Mouse (Mus musculus): ENCODE results near the gene Tfap4.
A peak's percentile ranks its signal among the peaks of the same experiment; 100 is the strongest.
"Not testable (repeated sequence)": the region's sequence is repeated elsewhere in the genome, so short reads cannot be mapped to it uniquely, and the experiment has no call there.

Tfap4 gene

GRCm38 (mm10) chr16:4551885-4552284, 7.8 kb downstream of the Tfap4 start:
- no peak for DNase-seq

- peak; percentile 77 to 79 for DNase-seq
Measured at GRCm38 (mm10) chr16:4551056-4551455, 8.6 kb downstream of the Tfap4 start.

GRCm38 (mm10) chr16:4548953-4549688, 10.5 kb downstream of the Tfap4 start:
- no peak for DNase-seq

- no peak for DNase-seq
Measured at GRCm38 (mm10) chr16:4547611-4548010, 12.0 kb downstream of the Tfap4 start.

- DNase-seq, result no peak
Measured at GRCm38 (mm10) chr16:4546838-4547237, 12.8 kb downstream of the Tfap4 start.

- DNase-seq, result no peak
Measured at GRCm38 (mm10) chr16:4544845-4545244, 14.8 kb downstream of the Tfap4 start.

GRCm38 (mm10) chr16:4543266-4543665, 16.4 kb downstream of the Tfap4 start:
- no peak for DNase-seq

GRCm38 (mm10) chr16:4542236-4542774, 17.3 kb downstream of the Tfap4 start:
- DNase-seq, result no peak

GRCm38 (mm10) chr16:4541501-4542198, 18.0 kb downstream of the Tfap4 start, which contains the start of gene Srl:
Gene Srl, minus strand, starts transcription at chr16:4541816.
- peak; percentile 100 for DNase-seq

GRCm38 (mm10) chr16:4541033-4541432, 18.6 kb downstream of the Tfap4 start:
- DNase-seq, result no peak

GRCm38 (mm10) chr16:4540064-4540775, 19.4 kb downstream of the Tfap4 start:
- no peak for DNase-seq

- DNase-seq, result no peak
Measured at GRCm38 (mm10) chr16:4539521-4539920, 20.1 kb downstream of the Tfap4 start.

- DNase-seq, result no peak
Measured at GRCm38 (mm10) chr16:4537616-4538358, 21.9 kb downstream of the Tfap4 start.

- DNase-seq, result not testable (repeated sequence)
Measured at GRCm38 (mm10) chr16:4527373-4527772, 32.3 kb downstream of the Tfap4 start.

- DNase-seq, result no peak
Measured at GRCm38 (mm10) chr16:4523313-4524004, 36.2 kb downstream of the Tfap4 start.

GRCm38 (mm10) chr16:4522879-4523278, 36.8 kb downstream of the Tfap4 start:
- no peak for DNase-seq

- no peak for DNase-seq
Measured at GRCm38 (mm10) chr16:4521735-4522530, 37.7 kb downstream of the Tfap4 start.

- DNase-seq, result no peak
Measured at GRCm38 (mm10) chr16:4521074-4521667, 38.5 kb downstream of the Tfap4 start.

- no peak for DNase-seq
Measured at GRCm38 (mm10) chr16:4520673-4521072, 39.0 kb downstream of the Tfap4 start.

- DNase-seq, result no peak
Measured at GRCm38 (mm10) chr16:4519825-4520224, 39.8 kb downstream of the Tfap4 start.

GRCm38 (mm10) chr16:4519157-4519556, 40.5 kb downstream of the Tfap4 start:
- DNase-seq, result no peak
